Mouse (Mus musculus) forebrain, postnatal 0 days (tissue): ENCODE results near the gene Csf2rb. TPM values are rescaled to one million over a fixed set of nuclear protein-coding genes. Genes with fewer than 3 reads are reported as not detected.

Source experiments
- ATAC-seq: fragments of 200-750 bp; cut with Nextera tagmentation; 2 replicates; pipeline ENCODE4 v1.8.0; 2017; ENCODE audit warnings: mild to moderate bottlenecking, moderate library complexity
- DNase-seq: peaks from one replicate; pipeline ENCODE4 v3.0.0-alpha.2; 2015
- H3K27ac ChIP-seq: fragments of 300-500 bp; sonication (generic); 2 replicates; pipeline ENCODE4 v1.5.1; 2014; ENCODE audit warnings: low read depth, mild to moderate bottlenecking, antibody characterized with exemption, low read length, moderate library complexity, mixed read lengths
- H3K27me3 ChIP-seq: fragments of 300-500 bp; sonication (generic); 2 replicates; pipeline ENCODE4 v1.6.1; 2014; ENCODE audit warnings: mild to moderate bottlenecking, low read length, mixed read lengths; ENCODE audit not compliant: insufficient read depth
- H3K36me3 ChIP-seq: fragments of 300-500 bp; sonication (generic); 2 replicates; pipeline ENCODE4 v1.6.1; 2014; ENCODE audit warnings: mild to moderate bottlenecking, moderate library complexity; ENCODE audit not compliant: insufficient read depth
- H3K4me1 ChIP-seq: fragments of 300-500 bp; sonication (generic); 2 replicates; pipeline ENCODE4 v1.6.1; 2014; ENCODE audit warnings: antibody characterized with exemption; ENCODE audit not compliant: insufficient read depth
- H3K4me2 ChIP-seq: fragments of 300-500 bp; sonication (generic); 2 replicates; pipeline ENCODE4 v1.6.1; 2014; ENCODE audit warnings: low read depth, mild to moderate bottlenecking, moderate library complexity
- H3K4me3 ChIP-seq: fragments of 300-500 bp; sonication (generic); 2 replicates; pipeline ENCODE4 v1.5.1; 2014; ENCODE audit warnings: low read depth, low read length, mixed read lengths
- H3K9ac ChIP-seq: fragments of 300-500 bp; sonication (generic); 2 replicates; pipeline ENCODE4 v1.6.1; 2014; ENCODE audit warnings: mild to moderate bottlenecking
- H3K9me3 ChIP-seq: fragments of 300-500 bp; sonication (generic); 2 replicates; pipeline ENCODE4 v1.6.1; 2016; ENCODE audit warnings: low read length
- CTCF ChIP-seq: sonication (generic); IDR thresholded peaks from 2 replicates; pipeline ENCODE4 v1.5.1; 2016; ENCODE audit warnings: antibody characterized with exemption, control low read depth, low read depth
- WGBS: fragments of 180-500 bp; shearing (Covaris S2); extraction: QIAGEN DNeasy Blood & Tissue Kit; methylation state at CpG from one replicate; pipeline ENCODE4 v1.1.7; 2014; 5-methylcytosine and 5-hydroxymethylcytosine counted together
- polyA plus RNA-seq: library from polyadenylated mRNA; unstranded; fragments of >200 nt; fragmentation: Nextera tagmentation; extraction: Ambion mirVana; gene quantifications from 2 replicates; pipeline ENCODE4 v1.2.1, GENCODE M21; 2015
- total RNA-seq: library from RNA; depleted of rRNA; stranded (reverse); fragments of >200 nt; gene quantifications from 2 replicates; pipeline ENCODE4 v1.2.3, GENCODE M21; 2014

The Csf2rb gene
- total and polyA plus RNA-seq, 2 experiments from 2014 or later, result 0.74 to 1.00 TPM

DNA sequence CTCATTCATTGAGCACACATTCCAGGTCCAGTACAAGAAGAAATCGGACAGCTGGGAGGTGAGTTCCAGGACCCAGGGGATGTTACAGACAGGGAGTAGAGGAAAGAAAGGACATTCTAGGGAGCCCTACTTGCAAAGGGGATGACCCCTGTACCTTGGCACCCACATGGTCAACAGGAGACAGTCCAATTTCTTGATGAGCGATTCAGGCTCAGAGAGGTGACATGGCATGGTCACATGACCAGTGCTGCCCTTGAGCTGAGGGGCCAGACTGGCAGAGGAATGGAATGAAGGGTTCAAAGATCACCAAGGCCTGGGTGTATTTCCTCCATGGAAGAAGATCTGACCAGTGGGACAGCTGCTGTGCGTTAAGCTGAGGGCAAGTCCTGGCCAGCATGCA lies 19.0 kb downstream of the Csf2rb start:
- Histone ChIP-seq H3K27me3 (no peaks in the 10 kb centered on the region), H3K36me3 (no peaks in the 10 kb centered on the region), H3K9me3 (no peaks in the 10 kb centered on the region), H3K27ac (no peak overlapping the region), H3K9ac (no peak overlapping the region), H3K4me1 (no peaks in the 10 kb centered on the region), H3K4me2 (no peak overlapping the region), H3K4me3 (no peak overlapping the region)
- no peak for TF ChIP-seq CTCF
- WGBS, result 93% methylated on average over 3 of the region's 3 CpGs
- DNase-seq (no peak), ATAC-seq (no peak)

DNA sequence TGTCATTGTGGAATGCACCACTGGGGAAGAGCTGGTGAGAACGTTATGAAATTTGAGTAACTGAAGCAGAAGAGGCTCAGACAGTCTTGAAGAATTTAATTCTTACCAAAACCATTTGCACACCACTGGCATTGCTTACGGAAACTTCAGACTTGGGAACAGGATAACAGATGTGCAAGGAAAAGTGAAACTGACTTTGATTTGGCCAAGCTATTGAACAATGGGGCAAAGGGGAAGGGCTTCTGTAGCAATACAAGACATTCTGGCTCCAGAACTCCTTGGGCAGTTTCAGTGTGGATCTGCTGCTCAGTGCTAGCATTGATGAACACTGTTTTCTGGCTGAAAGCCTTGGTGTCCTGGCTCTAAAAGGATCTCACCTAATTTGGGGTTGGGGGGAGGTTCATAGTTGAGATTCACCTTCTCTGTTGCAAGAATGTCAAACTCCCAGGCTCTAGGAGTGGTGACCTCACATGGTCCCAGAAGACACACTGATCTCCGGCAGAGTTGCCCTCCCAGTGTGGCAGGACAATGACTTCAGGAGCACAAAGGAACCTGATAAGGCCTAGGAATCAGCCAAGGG lies 26.1 kb downstream of the Csf2rb start:
- H3K4me1 ChIP-seq, result no peaks in the 10 kb centered on the region
- no peaks in the 10 kb centered on the region for H3K9me3 ChIP-seq
- no peaks in the 10 kb centered on the region for H3K36me3 ChIP-seq
- no peak overlapping the region for H3K27ac ChIP-seq
- no peak overlapping the region for H3K4me3 ChIP-seq
- H3K9ac ChIP-seq, result no peak overlapping the region
- no peak for ATAC-seq
- WGBS, result 65% methylated on average over 3 of the region's 3 CpGs
- DNase-seq, result no peak
- H3K27me3 ChIP-seq, result no peaks in the 10 kb centered on the region
- no peak for TF ChIP-seq CTCF
- no peak overlapping the region for H3K4me2 ChIP-seq

DNA sequence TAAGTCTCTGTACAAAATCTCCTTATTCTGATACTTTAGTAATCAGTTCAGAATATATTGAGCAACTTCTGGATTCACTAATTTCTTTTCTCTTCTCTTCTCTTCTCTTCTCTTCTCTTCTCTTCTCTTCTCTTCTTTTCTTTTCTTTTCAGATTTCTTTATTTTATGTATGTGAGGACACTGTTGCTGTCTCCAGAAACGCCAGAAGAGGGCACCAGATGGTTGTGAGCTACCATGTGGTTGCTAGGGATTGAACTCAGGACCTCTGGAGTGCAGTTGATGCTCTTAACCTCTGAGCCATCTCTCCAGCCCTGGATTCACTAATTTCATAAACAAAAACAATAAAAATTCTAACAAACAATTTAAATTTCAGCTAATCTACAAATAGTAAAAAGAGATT lies 29.4 kb downstream of the Csf2rb start:
- H3K4me2 ChIP-seq, result no peak overlapping the region
- DNase-seq (peak; percentile 63), ATAC-seq (no peak)
- H3K27me3 ChIP-seq, result no peaks in the 10 kb centered on the region
- H3K9me3 ChIP-seq, result no peaks in the 10 kb centered on the region
- H3K4me3 ChIP-seq, result no peak overlapping the region
- H3K27ac ChIP-seq, result no peak overlapping the region
- no peak overlapping the region for H3K9ac ChIP-seq
- no peaks in the 10 kb centered on the region for H3K36me3 ChIP-seq
- 0% methylated on average over 1 of the region's 1 CpGs for WGBS
- peak; percentile 74 for TF ChIP-seq CTCF
- H3K4me1 ChIP-seq, result no peaks in the 10 kb centered on the region

DNA sequence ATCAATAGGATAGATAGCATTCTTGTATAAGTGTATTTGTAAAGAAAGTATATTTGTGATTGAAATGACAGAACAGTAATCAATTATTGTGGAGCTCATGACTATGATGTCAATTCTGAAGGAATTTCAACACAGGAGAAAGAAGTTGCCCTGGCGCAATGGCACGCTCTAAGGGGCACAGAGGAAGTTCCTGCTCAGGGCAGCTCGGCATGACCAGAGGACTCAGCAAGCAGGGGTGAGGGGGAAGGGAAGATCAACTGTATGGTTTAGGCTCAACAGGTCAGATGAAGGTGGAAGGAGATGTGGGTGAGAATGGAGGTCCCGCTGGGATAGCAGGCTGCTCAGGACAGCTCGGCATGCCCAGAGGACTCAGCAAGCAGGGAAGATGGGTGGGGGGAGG lies 30.0 kb downstream of the Csf2rb start:
- Histone ChIP-seq H3K4me3 (no peak overlapping the region), H3K4me1 (no peaks in the 10 kb centered on the region), H3K27me3 (no peaks in the 10 kb centered on the region), H3K27ac (no peak overlapping the region), H3K4me2 (no peak overlapping the region), H3K9me3 (no peaks in the 10 kb centered on the region), H3K9ac (no peak overlapping the region), H3K36me3 (no peaks in the 10 kb centered on the region)
- TF ChIP-seq CTCF, result no peak
- ATAC-seq, result no peak
- WGBS, result 85% methylated on average over 5 of the region's 5 CpGs
- DNase-seq, result no peak

DNA sequence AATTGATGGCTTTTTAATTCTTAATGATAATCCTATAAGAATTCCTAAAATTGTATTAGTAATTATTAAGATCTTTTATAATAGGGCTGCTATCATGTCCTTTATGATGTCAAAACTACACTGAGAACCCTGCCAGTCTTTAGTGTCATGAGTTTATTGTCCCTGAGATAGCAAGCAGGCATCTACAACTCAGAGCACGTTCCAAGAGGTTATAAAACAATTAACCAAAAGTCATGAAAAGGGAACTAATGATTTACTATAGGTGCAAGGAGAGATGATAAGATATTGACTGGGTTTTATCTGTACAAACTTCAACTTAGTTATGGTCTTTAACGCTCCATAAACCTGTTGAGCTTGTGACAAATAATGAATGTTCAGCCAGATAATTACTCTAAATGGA lies 40.4 kb downstream of the Csf2rb start:
- TF ChIP-seq CTCF, result no peak
- Histone ChIP-seq H3K4me2 (no peak overlapping the region), H3K9ac (no peak overlapping the region), H3K27me3 (no peaks in the 10 kb centered on the region), H3K36me3 (no peaks in the 10 kb centered on the region), H3K4me1 (no peaks in the 10 kb centered on the region), H3K4me3 (no peak overlapping the region), H3K9me3 (peaks cover 4% of the 10 kb centered on the region; the same call in 1 of the 2 replicates), H3K27ac (no peak overlapping the region)
- 80% methylated on average over 2 of the region's 2 CpGs for WGBS
- ATAC-seq (no peak), DNase-seq (no peak)

DNA sequence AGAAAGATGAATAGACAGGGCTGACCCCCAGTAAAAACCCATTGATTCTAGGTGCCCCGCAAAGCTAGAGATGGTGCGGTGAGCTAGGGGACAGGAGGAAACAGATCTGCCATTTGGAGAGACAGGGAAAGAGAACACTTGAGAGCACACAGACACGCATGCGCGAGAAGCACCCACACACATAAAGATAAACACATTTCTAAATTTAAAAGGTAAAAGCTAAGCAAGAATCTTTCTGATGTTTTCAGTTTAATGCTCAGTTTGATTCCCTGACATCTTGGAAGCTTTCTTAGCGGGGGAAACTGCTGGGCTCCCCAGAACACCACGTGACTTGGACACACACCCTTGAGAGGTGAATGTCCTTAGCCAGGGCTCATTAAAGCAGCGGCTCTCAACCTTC lies 41.3 kb downstream of the Csf2rb start:
- peaks cover 4% of the 10 kb centered on the region; the same call in 1 of the 2 replicates for H3K9me3 ChIP-seq
- no peak overlapping the region for H3K9ac ChIP-seq
- no peak for ATAC-seq
- H3K27me3 ChIP-seq, result no peaks in the 10 kb centered on the region
- WGBS, result 74% methylated on average over 8 of the region's 8 CpGs
- no peaks in the 10 kb centered on the region for H3K36me3 ChIP-seq
- H3K27ac ChIP-seq, result no peak overlapping the region
- H3K4me3 ChIP-seq, result no peak overlapping the region
- H3K4me1 ChIP-seq, result no peaks in the 10 kb centered on the region
- no peak for TF ChIP-seq CTCF
- no peak overlapping the region for H3K4me2 ChIP-seq
- DNase-seq, result no peak

DNA sequence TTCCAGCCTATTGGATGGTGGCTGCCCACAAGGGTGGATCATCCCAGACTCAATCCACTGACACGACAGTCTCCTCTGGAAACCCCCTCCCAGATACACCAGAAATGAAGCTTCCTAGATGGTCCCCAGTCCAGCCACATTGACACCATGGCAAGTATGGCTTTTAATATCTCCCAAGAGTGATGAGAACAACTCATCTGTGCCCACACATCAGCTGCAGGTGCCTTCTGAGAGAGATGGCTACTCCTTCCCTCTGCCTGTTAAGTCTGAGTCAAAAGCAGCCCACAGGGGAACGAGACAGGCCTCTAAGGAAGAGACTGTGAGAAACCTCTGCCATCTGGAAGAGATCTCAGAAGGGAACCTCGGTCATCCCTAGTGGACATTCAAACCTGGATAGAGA lies 42.3 kb downstream of the Csf2rb start:
- no peak for TF ChIP-seq CTCF
- no peak overlapping the region for H3K4me2 ChIP-seq
- no peaks in the 10 kb centered on the region for H3K27me3 ChIP-seq
- no peak overlapping the region for H3K4me3 ChIP-seq
- no peak overlapping the region for H3K27ac ChIP-seq
- 73% methylated on average over 3 of the region's 3 CpGs for WGBS
- no peaks in the 10 kb centered on the region for H3K4me1 ChIP-seq
- DNase-seq (no peak), ATAC-seq (no peak)
- H3K36me3 ChIP-seq, result no peaks in the 10 kb centered on the region
- H3K9me3 ChIP-seq, result no peaks in the 10 kb centered on the region
- no peak overlapping the region for H3K9ac ChIP-seq
